Mouse (Mus musculus) right cerebral cortex, postnatal 25 days (tissue): ENCODE data around the gene Fam186a.
"Not testable (repeated sequence)": the region's sequence is repeated elsewhere in the genome, so short reads cannot be mapped to it uniquely, and the experiment has no call there.

ENCODE experiments used
- DNase-seq: peaks from one replicate; pipeline ENCODE4 v3.0.0; 2022

Fam186a gene

DNA sequence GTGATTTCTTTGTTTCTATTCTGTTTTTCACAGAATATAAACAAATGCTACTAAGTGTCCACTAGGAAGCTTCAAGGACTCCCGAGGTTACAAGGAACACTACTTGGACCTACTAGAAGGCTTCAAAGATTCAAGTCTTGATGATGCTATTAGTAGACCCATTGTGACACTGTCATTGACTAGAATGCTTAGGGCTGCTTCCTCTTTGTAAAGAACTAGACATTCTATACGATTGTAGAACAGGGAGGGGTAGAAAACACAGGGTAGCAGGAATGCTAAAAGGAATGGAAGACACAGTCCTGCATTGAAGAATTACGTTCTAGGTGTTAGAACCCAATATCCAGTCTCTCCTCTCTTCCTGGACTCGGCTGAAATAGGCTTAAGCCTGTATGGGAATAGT, at the start of gene Fam186a:
Gene Fam186a, minus strand, starts transcription at position 101 of the 400 bp plus-strand sequence.
- no peak for DNase-seq

DNA sequence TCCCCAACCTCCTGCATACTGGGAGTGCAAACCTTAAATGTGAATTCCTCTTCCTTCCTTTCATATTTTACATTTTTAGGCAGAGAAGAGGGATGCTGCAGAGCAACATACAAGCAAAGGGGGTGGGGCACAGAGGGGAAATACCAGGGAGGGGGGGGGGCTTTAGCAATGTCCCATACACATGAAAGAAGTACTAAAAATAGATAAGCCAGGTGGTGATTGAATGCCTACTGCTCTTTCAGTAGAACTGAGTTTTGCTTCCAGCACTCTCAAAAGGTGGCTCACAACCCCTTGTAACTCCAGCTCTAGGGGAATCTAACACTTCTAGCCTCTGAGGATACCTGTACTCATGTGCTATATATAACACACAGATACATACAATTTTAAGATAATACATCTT, 39.3 kb upstream of the Fam186a start:
- no peak for DNase-seq

DNA sequence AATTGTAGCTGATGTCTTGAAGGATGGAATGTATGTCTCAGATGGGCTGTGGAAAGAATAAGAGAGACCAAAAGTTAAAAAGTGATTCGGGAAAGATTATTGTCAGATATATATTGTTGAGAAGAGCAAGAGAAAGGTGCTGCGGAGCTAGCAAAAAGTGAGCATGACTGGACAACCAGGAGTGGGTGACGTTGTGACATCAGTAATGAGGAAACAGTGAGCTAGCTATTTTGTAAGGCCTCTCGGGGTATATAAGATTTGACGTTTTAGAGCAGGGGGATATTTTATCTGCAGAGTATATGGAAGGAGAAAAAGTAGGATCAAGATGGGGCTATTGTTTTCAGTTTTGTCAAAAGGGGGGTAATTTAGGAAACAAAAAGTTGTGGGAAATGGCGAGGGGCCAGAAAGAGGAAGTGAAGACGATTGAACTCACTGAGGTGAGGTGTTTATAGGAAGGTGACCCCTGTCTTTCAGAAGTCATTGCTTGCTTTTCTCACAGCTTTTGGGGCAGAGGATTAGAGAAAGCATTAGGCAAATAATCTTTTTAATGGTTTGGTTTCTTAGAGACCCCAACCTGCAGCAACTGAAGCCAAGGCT, 37.9 kb upstream of the Fam186a start:
- no peak for DNase-seq

DNA sequence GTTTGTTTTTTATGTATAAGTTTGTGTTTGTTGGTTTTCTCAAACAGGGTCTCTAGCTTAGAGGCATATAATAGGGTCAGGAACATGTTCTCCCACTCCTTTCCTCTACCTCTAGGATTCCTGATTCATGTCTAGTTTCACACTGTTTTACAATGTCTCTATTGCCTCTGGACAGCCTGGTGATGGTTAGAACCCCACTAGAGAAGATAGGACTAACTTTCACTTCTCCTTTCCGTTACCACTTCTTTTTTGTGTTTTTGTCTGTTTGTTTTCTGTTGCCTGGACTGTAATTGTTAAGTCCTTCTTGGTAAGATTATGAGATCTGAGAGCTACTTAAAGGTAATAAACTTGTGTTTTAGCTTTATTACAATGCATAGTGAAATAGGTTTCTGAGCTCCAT, 32.5 kb upstream of the Fam186a start:
- no peak for DNase-seq

DNA sequence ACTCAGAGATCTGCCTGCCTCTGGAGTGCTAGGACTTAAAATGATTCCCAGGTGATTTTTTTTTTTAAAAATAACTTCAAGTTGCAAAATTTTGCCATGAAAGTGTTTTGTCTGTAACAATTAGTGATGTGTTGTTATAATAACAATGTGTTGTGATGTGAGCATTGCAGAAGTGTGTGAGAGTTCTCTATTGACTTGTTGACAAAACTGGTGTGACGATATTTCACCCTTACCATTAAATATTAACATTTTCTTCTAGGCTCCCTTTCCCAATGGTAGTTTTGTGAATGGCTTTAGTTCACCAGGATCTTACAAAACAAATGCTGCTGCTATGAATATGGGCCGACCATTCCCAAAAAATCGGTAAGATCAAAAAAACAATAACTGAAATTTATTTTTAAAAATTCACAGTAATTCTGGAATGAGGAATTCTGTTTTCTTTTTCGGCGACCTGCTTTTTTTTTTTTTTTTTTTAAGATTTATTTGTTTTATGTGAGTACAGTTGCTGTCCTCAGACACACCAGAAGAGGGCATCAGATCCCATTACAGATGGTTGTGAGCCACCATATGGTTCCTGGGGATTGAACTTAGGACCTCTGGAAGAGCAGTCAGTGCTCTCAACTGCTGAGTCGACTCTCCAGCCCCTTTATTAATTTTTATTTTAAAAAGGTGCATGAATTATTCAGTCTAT, 30.4 kb upstream of the Fam186a start:
- DNase-seq: no peak

DNA sequence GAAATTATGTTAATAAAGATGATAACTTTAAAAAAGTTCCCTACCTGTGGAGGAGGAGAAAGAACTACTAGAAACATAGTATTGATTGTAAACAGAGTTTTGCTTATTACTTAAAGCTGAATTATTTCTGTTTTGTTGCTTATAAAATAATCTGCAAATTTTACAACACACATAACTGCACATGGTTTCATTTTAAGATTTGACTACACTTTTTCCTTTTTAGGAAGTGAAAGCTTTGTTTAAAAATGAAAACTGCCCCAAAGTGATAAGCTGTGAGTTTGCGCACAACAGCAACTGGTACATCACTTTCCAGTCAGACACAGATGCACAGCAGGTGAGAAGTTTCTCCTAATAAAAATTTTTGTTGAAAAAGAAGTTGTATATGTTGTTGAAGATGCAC, 26.2 kb upstream of the Fam186a start:
- no peak for DNase-seq

DNA sequence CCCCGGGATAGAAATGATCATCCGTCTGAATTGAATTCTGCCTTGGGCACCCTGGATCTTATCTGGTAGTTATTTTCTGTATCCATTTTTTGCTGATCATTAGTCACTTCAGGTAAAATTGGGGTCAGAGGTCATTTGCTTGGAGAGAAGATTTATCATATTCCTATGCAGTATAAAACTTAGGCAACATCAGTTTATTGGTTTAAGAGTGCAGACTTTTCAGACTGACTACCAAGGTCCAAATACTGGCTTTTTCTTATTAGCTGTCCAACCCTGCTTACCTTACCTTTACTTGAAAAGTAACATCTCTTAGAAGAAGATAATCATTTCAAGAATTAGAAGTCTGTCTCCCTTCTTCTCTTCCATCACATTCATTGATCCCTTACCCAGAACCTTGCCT, 12.9 kb upstream of the Fam186a start:
- no peak for DNase-seq

DNA sequence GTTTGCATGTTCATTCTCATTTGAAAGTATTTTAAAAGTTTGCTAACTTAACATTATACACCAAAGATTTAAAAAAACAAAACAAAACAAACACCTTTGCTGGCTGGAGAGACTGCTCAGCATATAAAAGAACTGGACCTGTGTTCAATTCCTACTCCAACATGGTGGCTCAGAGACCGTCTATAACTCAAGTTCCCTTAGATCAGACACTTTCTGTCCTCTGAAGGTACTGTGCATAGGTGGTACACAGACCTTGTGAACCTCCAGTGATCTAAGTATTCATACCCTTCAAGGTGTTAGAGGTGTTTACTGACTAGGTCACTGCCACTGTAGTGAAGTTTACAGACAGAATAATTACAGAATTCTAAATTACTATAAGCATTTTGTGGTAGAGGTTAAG, 12.4 kb upstream of the Fam186a start:
- no peak for DNase-seq

DNA sequence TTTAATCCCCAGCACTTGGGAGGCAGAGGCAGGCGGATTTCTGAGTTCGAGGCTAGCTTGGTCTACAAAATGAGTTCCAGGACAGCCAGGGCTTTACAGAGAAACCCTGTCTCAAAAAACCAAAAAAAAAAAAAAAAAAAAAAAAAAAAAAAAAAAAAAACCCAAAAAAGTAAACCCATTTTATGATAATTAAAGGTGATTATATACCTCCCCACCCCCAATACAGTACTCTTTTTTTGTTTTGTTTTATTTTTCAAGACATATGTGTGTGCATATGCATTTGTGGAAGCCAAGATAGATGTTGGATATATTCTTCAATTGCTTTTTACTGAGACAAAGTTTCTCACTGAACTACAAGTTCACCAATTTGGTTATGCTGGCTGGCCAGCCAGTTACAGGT, 9.3 kb upstream of the Fam186a start:
- DNase-seq: not testable (repeated sequence)

DNA sequence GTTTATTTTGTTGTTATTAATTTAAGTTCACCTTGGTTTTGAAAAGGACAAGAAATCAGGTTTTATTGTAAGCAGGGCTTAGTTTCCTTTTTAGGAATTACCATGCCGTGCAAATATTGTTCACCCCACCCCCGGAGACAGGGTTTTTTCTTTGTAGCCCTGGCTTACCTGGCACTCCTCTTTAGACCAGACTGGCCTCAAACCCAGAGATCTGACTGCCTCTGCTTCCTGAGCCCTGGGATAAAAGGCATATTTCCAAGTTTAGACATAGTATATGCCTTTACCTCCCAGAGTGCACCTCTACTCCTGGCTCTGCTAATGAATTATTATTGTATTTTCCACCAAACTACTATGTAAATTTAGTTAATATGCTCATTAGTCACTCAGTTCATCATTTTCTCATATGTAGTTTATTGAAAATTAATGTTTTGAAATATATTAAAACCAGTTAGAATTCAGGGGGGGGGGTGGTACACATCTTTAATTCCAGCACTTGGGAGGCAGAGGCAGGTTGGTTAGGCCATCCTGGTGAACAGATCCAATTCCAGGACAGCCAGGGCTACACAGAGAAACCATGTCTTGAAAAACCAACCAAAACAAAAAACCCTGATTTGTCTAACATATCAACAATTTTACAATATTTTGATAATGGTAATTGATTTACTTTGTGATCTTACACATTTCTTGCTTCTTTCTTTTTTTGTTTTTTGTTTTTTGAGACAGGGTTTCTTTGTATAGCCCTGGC, 7.8 kb upstream of the Fam186a start:
- DNase-seq: no peak

DNA sequence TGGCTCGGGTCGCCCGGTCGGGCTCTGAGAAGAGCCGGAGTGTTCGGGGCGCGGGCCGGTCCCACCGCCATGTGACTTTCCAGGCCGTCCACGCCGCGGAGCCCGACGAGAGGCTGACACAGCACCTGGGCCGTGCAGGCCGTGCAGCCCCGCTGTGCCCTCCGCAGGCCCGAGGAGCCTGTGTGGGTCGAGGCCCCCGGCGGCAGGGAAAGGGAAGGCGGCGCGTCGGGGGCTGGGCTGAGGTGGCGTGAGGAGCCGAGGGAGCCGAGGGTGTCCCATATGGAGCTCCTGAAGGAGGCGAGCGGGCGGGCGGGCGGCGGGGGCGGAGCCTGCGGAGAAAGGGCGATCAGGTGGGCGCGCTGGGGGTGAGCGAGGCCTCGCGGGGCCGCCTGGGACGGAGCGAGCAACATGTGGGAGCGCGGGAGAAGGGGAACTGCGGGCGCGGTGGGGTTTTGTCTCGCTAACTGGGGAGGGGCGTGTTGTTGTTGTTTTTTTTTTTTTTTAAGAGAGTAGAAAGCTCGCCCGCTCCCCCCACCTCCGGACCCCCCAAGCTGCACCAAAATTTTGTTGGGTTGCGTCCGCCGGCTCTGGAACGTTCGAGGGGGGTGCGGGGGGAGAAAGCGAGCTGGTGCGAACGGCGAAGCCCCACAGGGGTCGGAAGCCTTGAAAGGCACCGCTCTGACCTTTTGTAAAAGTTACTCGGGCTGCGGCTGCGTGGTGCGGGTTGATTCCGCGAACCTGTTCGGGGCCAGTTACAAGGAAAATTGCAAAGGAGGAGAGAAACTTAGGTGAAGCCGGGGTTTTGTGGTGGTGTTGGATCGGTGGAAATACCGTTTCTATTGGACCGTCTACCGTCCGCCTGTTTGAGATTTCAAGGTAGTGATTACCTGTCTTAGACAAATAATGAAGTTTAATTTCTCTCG, 6.4 kb upstream of the Fam186a start:
- no peak for DNase-seq

DNA sequence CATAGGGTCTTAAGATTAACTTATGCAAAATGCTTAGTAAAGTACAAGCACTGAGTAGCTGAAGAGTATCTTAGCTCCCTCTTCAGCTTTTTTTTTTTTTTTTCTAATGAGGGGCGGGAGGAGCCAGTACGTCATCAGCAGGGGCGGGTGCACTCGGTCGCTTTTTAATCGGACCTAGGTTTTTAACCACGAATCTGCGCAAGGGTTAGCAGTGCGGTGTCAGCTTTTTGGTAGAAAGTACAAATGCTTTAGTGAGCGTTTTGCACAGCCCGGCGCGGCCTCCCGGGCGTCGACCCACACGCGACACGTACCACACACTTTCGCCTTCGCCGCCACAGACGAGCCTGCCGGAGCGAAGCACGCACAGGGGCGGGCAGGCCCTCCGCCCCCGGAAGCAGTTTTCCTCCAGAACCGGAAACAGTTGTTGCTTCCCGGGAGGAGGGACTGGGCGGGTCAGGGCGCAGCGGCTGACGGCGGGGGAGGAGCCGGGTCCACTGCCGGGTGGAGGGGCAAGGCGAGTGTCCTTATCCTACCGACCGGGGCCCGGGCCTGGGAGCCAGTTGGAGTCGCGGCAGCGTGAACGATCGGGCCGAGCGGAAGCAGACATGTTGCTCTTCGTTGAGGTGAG, 5.6 kb upstream of the Fam186a start:
- DNase-seq: peak; percentile 97

DNA sequence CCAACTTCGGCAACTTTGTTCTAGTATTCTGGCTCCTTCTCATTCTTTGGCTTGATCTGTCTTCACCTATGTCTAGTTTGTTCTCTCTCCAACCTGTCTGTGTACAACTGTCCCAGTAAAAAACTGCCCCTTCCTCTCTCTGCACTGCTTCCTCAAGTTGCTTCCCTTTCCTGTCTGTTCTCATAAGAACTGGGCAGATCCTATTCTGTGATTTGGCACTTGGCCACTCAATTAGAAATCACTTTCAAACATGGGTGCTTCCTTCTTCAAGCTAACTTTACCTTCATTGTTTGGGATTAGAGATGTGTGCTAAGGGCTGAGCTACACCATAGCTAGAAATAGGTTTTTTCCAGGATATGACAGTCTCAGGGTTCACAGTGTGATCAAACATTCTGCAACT, 3.7 kb upstream of the Fam186a start:
- no peak for DNase-seq

DNA sequence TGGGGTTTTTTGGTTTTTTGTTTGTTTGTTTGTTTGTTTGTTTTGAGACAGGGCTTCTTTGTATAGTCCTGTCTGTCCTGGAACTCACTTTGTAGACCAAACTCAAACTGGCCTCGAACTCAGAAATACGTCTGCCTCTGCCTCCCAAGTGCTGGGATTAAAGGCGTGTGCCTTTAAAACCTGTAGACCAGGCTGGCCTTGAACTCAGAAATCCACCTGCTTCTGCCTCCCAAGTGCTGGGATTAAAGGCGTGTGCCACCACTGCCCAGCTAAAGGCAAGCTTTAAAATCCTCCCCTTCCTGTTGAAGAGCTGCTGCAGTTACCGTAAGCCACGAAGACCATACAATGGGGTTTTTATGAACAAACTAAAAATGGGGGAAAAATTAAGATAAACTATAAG, 2.9 kb upstream of the Fam186a start, which contains the start of gene Larp4:
Gene Larp4, plus strand, starts transcription at position 301 of the 400 bp plus-strand sequence.
- not testable (repeated sequence) for DNase-seq

DNA sequence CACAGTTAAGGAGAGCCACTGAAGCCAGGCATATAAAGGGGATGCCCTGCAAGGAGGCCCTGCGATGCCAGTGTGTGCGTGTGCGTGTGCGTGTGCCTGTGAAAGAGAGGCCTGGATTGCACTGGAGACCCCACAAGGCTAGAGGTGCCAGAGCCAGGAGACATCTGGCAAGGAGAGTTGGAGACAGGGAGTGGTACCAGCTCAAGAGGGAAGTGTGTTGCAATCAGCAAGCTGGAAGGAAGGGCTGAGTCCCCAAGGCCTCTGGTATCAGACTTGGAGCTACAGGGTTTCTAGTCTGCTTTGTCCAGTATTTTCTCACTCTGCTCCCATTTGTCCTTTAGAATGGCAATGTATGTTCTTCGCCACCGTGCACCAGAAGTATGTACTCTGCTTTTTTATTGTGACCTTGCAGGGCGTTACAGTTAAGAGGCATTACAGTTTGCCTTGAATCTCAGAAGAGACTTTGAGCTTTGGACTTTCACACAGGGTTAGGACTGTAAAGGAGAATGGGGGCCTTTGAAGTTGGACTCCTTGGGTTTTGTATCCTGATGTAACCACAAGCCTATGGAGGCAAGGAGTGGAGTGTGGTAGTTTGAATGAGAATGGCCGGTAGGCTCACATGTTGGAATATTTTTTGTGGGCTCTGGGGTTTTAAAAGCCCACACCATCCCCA, 1.6 kb downstream of the Fam186a start:
- DNase-seq: no peak

DNA sequence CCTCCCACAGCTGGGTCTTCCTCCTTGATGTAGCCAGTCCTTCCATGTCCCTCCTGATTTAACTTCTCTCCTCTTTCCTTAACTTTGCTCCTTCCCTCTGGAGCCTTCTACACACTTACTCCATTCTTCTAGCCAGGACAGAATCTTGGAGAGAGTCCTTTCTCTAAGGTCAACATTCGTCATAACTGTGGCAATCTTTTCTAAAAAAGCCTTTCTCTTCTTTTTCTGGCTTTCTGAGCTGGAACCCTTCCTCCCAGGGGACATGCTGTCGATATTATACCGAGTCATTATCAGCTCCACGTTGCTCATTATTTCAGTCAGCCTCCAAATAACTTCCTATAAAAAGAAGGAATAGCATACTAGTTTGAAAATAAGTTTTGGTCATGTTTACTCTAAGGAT, 11.5 kb downstream of the Fam186a start:
- no peak for DNase-seq

DNA sequence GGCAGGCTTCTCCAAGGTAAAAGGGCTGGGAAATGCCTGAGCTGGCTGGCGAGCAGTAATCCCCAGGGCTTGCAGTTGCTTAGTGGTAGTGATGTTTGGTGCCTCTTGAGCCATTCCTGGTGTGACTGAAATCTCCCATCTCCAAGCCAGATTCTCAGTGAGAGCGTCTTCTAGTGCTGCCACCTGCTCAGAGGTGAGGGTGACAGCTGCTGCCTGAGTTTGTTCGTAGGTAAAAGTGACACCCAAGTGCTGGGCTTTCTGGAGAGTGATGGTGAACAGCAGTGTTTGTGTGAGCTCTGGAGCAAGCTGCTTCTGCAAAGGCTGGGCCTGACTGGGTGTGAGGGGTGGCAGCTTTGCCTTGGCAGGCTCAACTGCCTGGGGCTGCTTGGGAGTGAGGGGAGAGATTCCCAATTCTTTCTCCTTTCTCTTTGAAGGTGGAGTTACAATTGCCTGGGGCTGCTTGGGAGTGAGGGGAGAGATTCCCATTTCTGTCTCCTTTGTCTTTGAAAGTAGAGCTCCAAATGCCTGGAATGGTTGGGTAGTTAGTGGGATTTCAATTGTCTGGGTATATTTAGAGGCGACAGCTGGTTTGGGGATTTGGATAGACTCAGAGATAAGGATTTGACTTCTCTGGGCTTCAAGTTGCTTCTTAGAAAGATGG, 25.8 kb downstream of the Fam186a start:
- no peak for DNase-seq

DNA sequence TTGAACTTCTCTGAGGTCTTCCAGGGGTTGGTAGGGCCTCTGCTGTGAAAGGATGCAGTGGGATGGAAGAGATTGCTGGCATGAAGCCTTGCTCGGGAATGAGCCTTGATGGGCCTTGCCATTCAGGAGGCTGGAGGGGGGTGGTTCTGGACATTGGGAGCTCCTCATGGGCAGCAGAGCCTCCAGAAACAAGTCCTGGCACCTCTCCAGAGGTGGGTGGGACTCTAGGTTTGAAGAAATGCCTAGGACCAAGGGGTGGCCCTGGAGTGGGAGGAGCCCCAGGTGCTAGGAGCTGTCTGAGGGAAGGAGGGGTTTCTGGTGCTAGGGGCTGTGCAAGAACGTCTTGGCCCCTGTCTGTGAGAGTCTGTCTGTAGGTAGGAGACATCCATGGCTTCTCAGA, 26.4 kb downstream of the Fam186a start:
- no peak for DNase-seq

DNA sequence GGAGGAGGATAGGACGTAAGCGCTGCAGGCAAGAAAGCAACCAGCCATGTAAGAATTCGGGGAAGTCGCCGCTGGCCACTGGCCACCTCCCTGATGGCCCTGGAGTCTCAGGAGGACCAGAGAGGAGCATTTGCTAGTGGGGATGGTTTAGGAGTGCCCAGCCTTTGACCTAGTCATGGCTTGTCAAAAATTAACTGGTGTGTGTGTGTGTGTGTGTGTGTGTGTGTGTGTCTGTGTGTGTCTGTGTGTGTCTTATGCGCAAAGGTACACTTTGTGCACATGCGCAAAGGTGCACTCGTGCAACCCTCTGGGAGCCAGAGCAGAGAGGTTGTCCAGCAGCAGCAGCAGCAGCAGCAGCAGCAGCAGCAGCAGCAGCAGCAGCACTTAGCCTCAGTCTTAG, 29.0 kb downstream of the Fam186a start:
- no peak for DNase-seq

DNA sequence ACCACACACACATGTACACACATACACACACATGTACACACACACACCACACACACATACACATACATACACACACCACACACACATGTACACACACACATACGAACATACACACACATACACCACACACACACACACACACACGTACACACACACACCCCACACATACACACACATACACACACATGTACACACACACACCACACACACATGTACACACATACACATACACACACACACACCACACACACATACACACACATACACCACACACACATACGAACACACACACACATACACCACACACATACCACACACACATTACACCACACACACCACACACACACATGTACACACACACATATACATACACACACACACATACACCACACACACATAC, 30.2 kb downstream of the Fam186a start:
- DNase-seq: no peak

DNA sequence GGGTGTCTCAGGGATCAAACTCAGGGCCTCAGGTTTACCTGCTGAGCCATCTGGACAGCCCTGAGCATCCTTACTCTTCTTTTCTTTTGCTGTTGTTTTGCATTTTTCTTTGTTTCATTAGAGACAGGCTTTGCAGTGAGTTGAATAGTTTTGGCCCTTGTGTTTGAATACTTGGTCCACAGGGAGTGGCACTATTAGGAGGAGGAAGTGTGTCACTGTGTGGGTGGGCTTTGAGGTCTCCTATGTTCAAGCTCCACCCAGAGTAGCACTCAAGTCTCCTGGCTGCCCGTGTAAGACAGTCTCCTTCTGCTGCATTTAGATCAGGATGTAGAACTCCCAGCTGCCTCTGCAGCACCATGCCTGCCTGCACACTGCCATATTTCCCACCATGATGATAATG, 32.4 kb downstream of the Fam186a start:
- DNase-seq: no peak
